Mouse (Mus musculus): Measurements from ENCODE around the gene Paqr4.
A peak's percentile ranks its signal among the peaks of the same experiment; 100 is the strongest.

The Paqr4 gene

DNA sequence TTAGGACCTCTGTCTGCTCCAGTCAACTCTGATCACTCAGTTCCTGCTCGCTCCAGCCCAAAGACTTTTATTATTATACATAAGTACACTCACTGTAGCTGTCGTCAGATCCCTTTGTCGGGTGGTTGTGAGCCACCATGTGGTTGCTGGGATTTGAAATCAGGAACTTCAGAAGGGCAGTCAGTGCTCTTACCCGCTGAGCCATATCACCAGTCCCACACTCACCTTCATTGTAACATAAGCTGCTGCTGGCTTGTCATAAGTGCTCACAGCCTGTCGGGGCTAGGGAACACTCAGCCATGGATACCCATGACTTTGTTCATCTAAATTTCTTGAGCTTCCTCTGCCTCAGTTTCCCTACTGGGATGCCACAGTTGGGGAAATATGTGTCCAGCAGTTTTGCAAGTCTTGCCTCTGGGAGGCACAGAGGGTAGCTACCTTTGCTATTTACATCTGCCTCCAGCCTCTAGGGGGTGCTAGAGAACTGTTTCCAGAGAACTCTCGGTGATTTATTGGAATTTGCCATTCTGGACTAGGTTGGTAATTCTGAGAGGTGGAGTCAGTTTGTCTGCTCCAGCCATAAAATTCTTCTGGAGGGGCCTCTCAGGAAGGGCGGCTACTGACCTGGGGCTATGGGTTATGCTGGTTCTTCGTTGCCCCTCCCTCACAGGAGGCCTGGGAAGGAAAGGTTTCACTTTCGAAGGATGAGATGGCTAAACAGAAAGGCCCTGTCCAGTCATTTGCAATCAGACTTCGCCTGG lies 8.1 kb upstream of the Paqr4 start:
- DNase-seq: peak; percentile 92

DNA sequence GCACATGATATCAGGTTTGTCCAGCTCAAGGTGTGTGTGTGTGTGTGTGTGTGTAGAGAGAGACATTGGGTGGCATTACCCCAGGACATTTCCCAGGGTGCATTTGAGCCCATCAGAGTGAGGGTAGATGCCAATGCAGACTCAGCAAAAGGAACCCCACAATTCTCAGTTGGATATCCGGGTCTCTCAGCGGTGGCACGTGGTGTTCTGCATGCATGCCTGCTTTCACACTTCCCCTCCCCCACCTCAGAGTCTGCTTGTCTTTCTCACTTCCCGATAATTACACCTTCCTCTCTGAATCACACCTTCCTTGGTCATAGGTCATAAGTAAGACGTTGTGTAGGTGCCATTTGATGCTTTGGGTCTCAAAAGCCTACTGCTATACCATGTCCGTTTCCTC lies 7.4 kb upstream of the Paqr4 start:
- no peak for DNase-seq

DNA sequence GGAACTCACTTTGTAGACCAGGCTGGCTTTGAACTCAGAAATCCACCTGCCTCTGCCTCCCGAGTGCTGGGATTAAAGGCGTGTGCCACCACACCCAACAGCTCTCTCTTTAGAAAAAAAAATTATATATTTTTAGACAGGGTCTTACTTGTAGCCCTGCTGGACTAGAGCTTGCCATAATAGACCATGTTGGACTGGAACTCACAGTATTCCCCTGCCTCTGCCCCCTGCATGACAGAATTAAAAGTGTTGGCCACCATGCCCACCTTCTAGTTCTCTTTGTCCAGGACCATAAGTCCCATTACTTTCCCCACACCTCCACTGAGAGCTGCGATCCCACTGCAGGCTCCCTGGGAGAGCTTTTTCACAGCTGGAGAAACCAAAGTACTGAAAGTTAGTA lies 6.8 kb upstream of the Paqr4 start:
- no peak for DNase-seq

DNA sequence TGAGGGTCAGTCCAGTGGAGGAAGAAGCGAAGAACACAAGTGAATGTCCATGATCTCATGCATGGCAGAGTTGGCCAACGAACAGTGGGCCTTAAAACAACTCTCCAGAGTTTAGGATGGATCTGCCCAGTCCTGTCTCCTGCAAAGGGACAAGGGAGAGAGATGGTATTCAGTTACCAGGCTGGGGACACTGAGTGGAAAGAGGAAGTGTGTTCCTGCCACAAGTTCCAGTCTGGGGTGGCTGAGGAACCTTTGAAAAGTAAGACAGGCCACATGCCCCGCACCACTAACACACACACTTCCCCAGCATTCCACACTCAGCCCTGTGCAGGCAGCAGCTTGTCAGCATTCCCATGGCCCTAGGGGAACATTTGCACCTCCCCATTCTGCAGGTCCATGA lies 6.1 kb upstream of the Paqr4 start:
- no peak for DNase-seq

DNA sequence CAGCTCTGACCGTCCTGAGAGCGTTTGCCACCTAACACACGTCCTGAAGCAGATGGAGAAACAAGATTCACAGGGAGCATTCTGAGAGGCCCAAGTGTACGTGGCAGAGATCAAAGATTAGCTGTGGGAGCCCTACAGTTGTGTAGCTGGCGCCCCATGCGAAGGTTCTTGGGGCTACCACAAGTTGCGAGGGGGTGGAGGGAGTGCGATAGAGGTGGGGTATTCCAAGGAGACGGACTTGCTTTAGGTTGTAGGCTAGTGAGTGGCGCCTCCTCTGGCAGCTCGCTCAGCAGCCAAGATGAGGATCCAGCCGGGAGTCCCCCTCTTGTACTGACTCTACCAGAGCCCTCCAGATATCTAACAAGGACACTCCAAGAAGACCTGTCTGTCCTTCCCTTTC lies 5.6 kb upstream of the Paqr4 start:
- DNase-seq: no peak

DNA sequence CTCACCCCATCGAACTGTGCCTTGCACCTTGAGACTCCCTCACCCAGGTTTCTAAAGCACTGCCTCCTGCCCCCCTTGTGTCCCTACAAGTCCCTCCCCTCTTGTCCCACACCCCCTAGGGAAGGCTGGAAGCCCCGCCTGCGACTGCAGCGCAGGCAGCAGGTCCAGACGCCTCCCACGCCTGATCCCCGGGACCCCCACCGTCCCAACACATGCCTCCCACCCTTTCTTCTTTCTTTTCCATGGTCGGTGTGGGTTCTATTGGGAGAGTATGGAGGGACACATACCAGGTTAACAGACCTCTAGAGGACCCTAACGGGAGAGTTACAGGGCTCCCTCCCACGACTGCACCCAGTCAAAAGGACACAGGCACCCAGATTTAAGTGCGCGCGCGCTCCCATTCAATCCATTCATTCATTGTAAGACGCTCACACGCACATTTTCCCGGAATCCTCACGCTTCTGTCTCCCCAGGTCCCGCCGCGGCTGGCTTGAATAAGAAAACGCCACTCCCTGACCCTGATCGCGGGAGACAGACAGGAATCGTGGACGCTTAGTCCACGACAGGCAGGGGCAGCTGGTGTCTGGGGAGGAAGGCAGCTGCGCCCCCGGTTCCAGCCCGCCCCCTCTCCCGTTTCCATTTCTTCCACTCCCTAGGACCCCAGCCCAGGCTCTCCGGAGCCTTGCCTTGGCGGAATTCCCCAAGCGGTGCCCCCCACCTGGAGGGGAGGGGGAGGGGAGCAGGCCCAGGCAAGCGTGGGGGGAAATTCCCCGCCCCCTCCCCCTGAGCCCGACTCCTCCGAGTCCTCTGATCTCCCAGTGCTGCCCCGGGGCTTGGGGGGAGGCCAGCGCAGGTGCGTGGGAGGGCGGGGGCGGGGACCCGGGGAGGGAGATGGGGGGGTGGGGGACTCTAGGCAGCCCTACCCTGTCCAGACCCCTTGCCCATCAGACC lies 4.9 kb upstream of the Paqr4 start, which contains the start of gene Kremen2:
TSS of gene Kremen2 (minus strand) at position 533 of the 951 bp plus-strand sequence.
- no peak for DNase-seq

DNA sequence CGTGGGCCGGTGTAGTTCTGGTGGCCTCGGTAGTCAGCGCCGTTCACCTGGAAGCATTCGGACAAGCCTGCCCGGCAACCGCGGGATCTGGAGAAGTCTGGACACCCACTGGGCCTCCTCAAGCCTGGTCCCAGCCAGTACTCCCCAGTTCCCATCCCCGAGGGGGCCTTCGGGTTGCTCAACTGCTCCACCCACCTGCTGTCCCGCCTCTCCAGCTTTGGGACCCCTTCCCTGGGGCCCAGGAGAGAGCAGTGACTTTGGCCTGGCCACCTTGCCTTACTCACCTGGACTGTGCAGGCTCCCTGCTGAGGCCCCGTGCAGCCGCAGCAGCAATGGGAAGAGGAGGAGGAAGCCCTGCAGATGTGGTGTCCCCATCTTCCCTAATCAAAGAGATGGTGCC lies 4.0 kb upstream of the Paqr4 start:
- DNase-seq: no peak

DNA sequence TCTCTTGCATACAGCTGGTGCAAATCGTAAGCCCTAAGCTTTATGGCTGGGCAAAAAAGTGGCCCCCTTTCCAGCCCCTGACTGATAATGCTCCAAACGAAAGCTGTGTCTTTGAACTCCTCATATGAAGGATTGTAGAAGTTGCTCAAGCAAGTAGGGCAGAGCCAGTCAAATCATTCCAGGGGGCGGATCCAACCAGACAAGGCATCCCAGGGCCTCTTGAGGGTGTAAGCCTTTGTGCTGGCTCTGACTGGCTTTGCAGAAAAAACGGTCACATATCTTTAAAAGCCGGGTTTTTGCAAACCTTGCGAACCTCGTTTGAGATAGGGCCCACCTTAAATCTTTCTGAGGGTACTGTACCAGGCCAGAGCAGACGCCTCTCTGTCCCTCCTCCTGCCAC lies 3.4 kb upstream of the Paqr4 start:
- DNase-seq: no peak

DNA sequence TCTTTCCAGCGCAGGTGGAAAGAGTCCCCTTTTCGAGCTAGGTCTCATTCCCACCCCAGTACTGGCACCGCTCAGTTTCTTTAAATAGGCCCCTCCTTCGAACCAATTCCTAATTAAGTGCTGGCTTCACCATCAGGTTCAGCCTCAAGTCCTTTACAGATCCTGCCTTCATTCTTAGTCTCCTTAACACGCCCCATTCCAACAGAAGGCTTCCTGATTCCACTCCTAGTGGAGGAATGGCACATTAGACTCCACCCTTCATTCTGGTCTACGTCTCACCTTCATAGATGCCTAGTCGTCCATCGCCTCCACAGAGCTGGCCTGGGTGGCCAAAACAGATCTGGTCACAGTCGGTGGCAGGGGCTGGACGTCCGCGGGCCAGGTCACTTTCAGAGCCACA lies 2.3 kb upstream of the Paqr4 start:
- DNase-seq: no peak

DNA sequence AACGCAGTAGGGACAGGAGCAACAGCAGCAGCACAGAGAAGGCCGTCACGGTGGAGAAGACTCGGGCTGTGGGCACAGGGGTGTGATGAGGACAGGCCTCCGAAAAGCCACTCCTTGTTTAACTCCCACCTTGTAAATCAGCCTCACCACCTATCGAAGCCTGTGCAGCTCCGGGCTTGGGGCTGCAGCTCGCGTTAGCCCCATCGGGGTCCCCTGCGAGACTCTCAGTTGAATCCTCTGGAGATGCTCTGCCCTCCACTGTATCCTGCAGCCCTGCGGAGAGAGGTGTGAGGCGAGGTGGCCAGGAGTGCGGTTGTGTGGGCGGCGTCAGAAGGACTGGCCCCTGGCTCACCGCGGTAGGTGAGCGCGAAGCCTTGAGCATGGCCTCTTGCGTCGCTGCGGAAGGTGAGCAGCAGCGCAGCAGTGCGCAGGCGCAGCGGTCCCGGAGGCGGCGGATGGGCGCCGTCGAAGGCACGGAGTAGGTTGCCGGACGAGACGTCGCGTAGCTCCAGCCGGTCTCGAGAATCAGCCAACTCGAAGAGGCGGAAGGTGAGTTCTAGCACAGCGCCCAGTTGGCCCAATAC lies 1.6 kb upstream of the Paqr4 start:
- DNase-seq: no peak

DNA sequence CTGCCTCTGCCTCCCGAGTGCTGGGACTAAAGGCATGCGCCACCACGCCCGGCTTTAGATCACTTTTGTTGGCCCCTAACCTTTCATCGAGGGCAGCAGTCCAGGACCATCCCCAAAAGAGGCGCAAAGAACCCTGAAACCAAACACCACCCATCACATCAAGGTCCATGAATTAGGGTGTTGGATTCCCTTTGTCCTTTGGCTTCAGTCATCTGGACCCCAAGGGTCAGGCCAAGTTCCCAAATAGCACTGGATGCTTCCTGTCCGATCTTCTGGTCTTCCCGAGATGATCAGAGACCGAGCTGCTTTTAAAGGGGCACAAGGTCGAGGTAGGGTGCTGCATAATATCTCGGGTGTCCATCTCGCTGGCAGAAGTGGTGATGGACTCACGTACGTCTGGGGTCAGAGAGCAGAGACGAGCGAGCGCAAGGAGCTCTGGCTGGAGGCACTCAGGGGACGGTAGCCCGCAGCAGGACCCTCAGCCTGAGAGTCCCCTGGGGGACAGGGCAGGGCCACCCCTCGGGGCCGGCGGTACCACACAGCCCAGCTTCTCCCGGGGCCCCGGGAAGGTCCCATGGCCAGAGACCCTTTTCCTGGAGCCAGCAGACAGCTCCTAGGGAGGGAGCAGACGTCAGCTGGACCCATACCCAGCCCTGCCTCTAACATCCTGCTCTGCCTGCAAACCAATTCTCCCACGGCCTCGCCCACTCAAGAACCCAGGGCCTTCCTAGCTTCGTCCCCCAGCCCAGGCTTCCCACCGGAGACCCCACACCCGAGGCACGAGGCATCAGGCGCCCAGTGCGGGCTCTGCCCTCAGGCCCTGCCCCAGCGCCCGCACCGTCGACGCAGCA lies 917 bp upstream of the Paqr4 start:
- DNase-seq: no peak

DNA sequence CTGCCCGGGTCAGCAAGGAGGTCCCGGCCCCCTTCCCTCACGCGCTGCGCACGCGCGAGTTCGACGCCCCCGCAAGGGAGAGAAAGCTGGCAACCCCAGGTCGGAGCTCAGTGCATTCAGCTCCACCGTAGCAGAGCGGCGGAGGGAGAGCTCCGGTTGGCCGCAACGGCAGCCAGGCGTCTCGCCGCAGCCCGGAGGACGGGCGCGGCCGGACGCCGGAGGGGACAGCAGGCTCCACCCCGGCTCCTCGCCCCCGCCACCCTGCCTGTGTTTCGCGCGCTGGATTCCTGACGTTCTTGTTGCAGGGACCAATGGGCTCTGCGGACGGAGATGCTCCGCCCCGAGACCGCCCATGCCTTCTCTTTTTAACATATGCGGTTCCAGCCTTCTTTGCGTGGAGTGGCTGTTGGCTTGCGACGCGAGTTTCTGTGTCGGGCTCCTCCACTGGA lies 507 bp downstream of the Paqr4 start:
- peak; percentile 86 for DNase-seq

DNA sequence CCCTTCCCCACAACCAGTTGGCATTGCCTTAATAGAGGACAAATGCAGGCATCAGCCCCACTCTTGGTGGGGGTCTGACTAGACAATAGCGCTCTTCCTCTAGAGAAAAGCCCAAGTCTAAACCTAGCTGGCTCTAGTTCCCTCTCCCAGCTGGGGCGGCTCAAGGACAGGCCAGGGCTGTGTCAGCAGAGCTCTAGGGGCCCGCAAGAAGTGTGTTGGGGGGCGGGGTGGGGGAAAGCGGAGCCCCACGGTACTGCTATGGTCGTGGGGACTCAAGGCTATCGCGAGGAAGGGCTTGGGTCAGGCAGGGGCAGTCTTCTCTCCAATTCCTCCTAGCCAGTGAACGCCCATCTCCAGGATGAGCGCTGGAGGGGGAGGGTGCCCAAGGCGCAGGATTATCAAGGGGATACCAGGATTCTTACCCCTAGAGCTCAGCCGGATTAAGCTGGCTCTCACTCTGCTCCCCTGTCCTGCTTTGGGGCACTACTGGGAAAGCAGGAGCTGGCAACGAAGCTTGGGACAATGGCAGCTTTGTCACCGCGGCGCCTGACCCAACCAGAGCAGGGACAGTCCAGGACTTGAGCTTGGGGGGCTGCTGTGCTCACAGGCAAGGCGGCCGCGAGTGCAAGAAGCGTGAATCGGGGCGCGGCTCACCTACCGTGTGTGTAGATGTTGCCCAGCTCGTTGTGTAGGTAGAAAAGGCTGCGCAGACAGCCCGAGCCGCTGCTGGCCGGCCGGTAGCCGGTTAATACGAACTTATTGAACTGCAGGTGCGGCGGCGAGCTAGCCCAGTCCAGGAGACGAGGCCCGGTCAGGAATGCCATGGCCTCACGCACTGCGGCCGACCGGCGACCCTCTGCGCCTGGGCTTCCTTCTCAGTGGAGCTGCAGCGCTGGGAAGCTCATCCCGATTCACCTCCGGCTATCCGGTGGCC lies 1.2 kb downstream of the Paqr4 start:
- peak; percentile 25 for DNase-seq

DNA sequence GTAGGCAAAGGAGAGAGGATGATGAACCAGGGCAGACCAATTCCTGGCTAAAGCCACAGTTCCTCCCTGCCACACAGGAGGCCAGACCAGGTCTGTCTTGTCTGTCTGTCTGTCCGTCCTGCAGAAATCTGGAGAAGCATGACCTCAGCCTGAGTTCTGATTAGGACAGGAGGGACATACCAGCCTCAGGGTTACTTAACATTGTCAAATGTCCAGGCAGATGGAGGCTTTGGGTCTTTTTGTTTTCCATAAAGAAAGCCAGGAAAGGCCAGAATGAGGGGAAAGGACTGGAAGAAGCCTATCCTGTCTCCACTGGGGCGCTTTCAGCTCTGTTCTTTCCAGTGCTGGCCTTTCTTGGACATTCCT lies 1.8 kb downstream of the Paqr4 start:
- no peak for DNase-seq

DNA sequence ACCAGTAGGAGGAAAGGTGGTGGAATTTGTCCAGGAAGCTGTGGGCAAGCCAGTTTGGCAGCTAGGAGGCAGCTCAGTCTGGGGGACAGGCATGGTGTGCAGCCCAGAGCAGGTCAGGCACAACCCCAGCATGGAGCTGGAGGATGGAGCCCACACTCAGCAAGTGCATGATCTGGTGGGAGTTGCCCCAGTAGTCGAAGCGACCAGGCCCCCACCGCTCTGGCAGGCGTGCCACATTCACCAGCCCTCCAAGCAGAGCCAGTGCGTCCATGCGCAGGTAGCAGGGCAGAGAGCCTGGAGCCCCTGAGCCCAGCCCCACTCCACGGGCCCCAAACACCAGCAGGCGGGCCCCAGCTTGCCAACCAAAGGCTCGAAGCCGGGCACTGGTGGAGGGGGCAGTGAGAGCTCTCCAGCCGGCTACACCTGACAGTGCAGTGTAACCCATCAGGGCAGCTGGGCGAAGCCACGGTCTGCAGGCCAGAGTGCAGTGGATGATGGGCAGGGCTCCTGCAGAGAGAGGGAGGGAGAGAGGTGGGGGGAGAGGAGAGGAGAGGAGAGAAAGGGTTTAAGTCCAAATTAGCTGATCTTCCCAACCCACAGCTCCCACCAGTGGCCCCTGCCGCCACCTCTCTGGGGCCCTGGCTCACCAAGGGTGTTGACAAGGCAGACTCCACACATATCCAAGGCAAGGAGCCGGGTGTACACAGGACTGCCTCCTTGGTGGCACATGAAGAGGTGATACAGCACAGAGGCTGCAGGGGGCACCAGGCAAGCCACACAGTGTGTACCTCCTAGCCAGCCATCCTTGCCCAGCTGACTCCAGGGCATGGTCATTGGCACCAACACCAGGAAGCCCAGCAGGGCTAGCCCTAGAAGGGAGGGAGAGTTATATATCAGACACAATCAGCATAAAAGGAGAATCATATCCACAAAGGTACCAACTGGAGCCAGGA lies 2.9 kb downstream of the Paqr4 start:
- no peak for DNase-seq

DNA sequence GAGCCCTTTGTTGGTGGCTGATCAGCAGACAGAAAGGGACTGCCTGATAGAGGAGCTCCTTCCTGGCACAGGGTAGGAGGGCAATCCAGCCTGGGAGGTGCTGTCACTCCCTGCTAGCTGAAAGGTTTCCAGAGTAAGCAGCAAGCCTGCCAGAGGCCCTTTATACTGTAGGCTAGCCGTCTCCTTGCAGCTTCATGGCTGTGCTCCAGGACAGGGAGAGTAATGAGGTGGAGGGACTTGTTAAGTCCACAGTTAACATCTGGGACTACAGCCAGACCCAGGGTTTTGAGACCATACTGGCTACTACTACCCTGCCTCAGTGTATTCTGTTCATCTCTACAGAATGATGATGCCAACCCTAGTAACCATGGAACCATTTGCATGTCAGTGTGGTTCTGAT lies 6.3 kb downstream of the Paqr4 start:
- DNase-seq: no peak

DNA sequence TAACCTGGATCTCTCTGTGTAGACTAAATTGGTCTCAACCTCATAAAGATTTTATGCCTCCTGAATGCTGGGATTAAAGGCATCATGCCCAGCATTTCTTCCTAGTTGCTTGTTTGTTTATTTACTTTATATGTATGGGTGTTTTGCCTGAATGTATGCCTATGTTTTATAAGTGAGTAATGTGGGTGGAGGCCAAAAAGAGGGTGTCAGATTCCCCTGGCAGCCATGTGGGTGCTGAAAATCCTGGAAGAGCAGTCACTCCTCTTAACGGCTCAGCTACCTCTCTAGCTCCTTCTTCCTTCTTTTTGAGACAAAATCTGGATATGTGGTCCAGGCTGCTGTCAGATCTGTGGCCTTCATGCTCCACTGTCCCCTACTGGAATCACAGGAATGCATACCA lies 10.2 kb downstream of the Paqr4 start:
- no peak for DNase-seq

DNA sequence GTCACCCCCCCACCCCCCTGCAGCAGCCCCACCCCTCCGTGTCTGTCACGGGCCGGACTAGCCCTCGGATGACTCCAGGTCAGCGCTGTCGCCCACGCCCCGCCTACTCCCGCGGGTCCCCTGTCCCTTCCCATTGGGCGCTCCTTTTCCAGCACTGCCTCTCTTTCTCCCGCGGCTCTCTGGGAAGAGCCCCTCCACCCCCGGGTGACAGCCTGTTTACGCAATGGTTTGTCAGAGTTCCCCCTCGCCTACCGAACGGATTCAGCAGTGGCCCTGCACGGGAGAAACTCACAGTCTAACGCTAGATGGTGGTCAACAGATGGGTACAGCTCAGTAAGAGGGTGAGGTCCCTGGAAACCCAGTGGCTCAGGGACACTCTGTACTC lies 13.9 kb downstream of the Paqr4 start:
- peak; percentile 53 for DNase-seq

DNA sequence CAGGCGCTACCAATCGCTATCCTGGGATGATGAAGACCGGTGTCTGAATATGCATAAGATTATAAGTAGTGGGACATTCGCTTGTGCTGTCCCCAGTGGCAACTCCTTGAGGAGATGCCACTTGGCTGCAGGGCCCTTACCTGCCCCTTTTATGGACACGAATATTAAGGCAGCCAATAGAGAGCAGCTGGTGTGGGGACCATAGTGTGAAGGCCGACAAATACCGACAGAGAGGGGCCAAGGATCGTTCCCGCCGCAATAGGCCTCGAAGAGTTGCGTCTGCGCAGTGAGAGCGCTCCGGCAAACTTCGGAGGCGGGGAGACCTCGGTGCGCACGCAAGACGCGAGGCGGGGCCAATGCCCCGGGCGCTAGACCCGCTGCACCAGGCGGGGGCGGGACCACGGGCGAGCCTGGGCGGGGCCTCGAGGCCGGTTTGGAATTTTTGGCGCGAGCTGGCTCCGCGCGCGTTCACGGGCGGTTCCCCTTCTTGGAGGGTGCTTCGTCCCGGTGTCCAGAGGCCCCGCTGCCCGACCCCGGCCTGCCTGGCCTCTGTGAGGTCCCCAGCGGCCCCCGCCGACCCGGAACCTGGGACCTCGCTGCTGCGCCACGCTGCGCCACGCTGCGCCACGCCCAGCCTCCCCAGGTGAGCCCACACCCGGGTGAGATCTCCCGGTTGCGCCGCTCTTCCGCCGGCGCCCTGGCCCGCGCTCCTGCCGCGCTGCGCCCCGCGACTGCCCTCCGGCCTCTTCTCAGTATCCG lies 14.5 kb downstream of the Paqr4 start, which contains the start of gene Pkmyt1:
TSS of gene Pkmyt1 (plus strand) at position 338 of the 759 bp plus-strand sequence.
- peak; percentile 95 for DNase-seq

DNA sequence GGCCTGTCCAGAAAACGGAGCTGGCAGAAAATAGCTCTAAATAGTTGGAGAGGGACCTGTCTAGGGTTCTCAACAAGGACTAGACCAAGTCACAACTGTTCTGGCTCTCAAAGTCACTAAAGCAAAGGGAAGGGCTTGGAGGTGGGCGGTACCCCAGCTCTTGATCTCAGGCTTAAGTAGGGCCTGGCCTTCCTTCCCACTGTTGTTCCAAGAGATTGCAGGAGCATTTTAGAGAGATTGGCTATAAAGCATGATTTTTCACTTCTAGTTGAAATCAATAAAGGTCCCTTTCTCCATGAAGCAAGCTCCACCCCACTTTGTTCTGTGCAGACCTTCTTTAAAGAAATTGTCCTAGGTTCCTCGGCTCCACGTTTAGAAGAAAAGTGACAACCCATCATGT lies 15.2 kb downstream of the Paqr4 start:
- DNase-seq: no peak

All from kidney, adult 9 months (tissue).